Mouse (Mus musculus) E14TG2a.4 (cell line): ENCODE results near the gene Tcf3.

Experiments
- CTCF ChIP-seq: conservative IDR thresholded peaks from 2 replicates; pipeline ENCODE4 v1.5.1; 2014; ENCODE audit warnings: low read length
- NANOG ChIP-seq: IDR thresholded peaks from 2 replicates; pipeline ENCODE4 v1.6.1; 2014; ENCODE audit warnings: borderline replicate concordance, low read length, mixed read lengths
- POU5F1 ChIP-seq: IDR thresholded peaks from 2 replicates; pipeline ENCODE4 v1.6.1; 2014; ENCODE audit warnings: low read length, borderline replicate concordance

DNA sequence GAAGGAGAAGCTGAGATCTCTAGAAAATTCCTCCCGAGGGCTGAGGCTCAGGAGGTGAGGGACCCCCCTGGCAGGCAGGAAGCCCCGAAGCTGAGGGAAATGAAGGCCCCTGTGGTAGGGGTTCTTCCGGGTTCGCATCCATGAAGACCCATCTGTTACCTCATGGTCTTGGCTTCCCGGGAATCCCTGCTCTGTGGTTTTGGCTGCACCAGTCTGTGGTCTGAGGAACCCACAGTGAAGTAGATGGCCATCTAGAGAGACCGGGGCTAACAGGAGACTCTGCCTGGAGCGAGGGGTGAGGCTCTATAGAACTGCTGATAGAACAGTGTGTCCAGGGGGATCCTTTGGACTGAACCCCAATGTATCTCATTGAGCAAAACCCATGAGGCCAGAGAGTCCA, 27.9 kb upstream of the Tcf3 start:
- TF ChIP-seq POU5F1 (no peak), CTCF (no peak), NANOG (no peak)
